Mouse (Mus musculus): ENCODE data around the gene Gtf3c6. TPM values are rescaled to one million over a fixed set of nuclear protein-coding genes. Genes with fewer than 3 reads are reported as not detected.
A peak's percentile ranks its signal among the peaks of the same experiment; 100 is the strongest.

Gtf3c6 gene
- total and polyA plus RNA-seq, 3 experiments, result 32.5 to 107 (median 32.7) TPM

DNA sequence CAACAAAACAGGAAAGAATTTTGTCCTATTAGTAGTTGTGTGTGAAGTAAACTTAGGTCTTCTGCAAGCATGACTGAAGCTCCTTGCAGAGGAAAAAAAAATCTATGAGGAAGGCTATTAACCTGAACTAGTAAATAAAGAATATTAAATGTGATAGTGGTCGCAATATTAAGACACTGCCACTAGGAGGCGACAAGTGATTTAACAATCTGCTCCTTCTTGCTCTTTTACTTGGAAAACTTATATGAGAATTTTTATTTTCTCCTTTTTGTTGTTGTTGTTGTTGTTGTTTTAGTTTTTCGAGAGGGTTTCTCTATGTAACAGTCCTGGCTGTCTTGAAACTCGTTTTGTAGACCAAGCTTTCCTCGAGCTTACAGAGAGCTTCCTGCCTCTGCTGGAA is 1.1 kb upstream of the Gtf3c6 start:
- Histone ChIP-seq H3K27ac (ENCODE audit: insufficient read depth, low read depth) (0 out of 2 replicates have a peak overlapping the region, but pooled peaks have one; percentile 38), H3K4me1 (ENCODE audit: control insufficient read depth in 1 of 2, insufficient read depth in 2 of 2) (peaks cover 8 to 28% of the 10 kb centered on the region in 2 experiments), H3K9ac (ENCODE audit: insufficient read depth, low read depth) (no peak overlapping the region), H3K9me3 (replicated peaks; ENCODE audit: low read length) (no peaks in the 10 kb centered on the region), H3K79me2 (replicated peaks; ENCODE audit: control insufficient read depth, extremely low read depth, insufficient read depth, poor library complexity, severe bottlenecking) (no peaks in the 10 kb centered on the region), H3K4me3 (replicated peaks in 1 of 3; ENCODE audit: low read depth in 2 of 3, low read length in 2 of 3, poor library complexity in 1 of 3) (no peak overlapping the region), H3K27me3 (replicated peaks) (no peaks in the 10 kb centered on the region), H3K4me2 (ENCODE audit: insufficient read depth, low read depth, poor library complexity, severe bottlenecking) (peak overlapping the region; percentile 63), H3K36me3 (replicated peaks in 1 of 2; ENCODE audit: control insufficient read depth in 1 of 2, insufficient read depth in 1 of 2, low read length in 1 of 2) (peaks cover 2 to 8% of the 10 kb centered on the region in 2 experiments)
- TF ChIP-seq JUN (IDR thresholded peaks at IDR 0.05; ENCODE audit: insufficient read depth, low read depth, low read length) (no peak), JUND (conservative IDR thresholded peaks at IDR 0.05; ENCODE audit: low read depth, low read length) (0 out of 2 replicates have a peak, but pooled peaks have one; percentile 4), GABPA (IDR thresholded peaks at IDR 0.05; ENCODE audit: insufficient replicate concordance, low read depth, low read length) (no peak), SMC3 (IDR thresholded peaks at IDR 0.05; ENCODE audit: low read depth, low read length) (peak; percentile 59), RCOR1 (conservative IDR thresholded peaks at IDR 0.05; ENCODE audit: low read depth, low read length) (no peak), USF1 (IDR thresholded peaks at IDR 0.05; ENCODE audit: low read depth, low read length) (no peak), RAD21 (IDR thresholded peaks at IDR 0.05; ENCODE audit: low read depth, low read length) (peak; percentile 83), CTCF (conservative IDR thresholded peaks at IDR 0.05 in 1 of 2, IDR thresholded peaks at IDR 0.05 in 1 of 2; ENCODE audit: low read depth in 2 of 2, low read length in 2 of 2) (peak; percentile 49 to 80; a peak in 3 of 4 replicates), MAX (IDR thresholded peaks at IDR 0.05; ENCODE audit: low read length) (no peak), ZKSCAN1 (IDR thresholded peaks at IDR 0.05; ENCODE audit: borderline replicate concordance, low read depth, low read length) (no peak)
- DNase-seq (ENCODE audit: extremely low read depth), result no peak
- in situ Hi-C loops (cut with MboI; ENCODE audit: low pct_ligation_motif_present, low pct_unique_long_range_greater_than_20kb, low sequenced_read_pairs) (loop anchor here (5.0 kb wide), 1 partner anchor 268 kb away; no protein-coding TSS in a partner anchor), dilution Hi-C loops (cut with MboI; ENCODE audit: extremely low pct_ligation_motif_present, extremely low pct_unique_long_range_greater_than_20kb, low sequenced_read_pairs) (no loop called here)

DNA sequence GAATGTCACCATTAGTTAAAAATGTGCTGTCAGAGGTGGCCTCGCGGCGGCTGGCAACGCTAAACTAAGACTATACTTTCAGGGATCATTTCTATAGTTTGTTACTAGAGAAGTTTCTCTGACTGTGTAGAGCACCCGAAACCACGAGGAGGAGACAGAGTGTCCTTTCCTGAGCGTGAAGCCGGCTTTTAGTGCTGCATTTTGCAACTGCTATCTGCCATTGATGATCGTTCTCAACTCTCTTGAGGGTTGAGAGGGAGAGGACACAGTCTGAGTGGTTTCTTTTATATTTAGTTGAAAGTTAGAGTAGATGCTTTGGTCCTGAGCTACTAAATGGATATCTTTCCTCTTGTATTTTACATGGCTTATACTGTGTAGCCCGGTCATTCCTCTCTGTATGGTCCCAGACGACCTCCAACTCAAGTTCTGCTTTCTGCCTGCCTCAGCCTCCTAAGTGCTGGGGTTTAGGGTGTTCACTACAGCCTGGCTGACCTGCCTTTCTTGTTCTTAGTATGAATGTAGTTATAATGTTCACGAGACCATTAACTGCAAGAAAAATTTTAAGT is 576 bp upstream of the Gtf3c6 start:
- no peaks in the 10 kb centered on the region for H3K9me3 ChIP-seq (replicated peaks; ENCODE audit: low read length)
- TF ChIP-seq CTCF (conservative IDR thresholded peaks at IDR 0.05 in 1 of 2, IDR thresholded peaks at IDR 0.05 in 1 of 2; ENCODE audit: low read depth in 2 of 2, low read length in 2 of 2) (peak in 1 of 2 experiments; percentile 18; a peak in 2 of 4 replicates), MAFK (IDR thresholded peaks at IDR 0.05; ENCODE audit: insufficient replicate concordance, low read length) (peak; percentile 84), MAX (IDR thresholded peaks at IDR 0.05; ENCODE audit: low read length) (peak; percentile 35; the same call in 1 of the 2 replicates), USF2 (conservative IDR thresholded peaks at IDR 0.05; ENCODE audit: low read depth, low read length) (0 out of 2 replicates have a peak, but pooled peaks have one; percentile 18), JUND (conservative IDR thresholded peaks at IDR 0.05; ENCODE audit: low read depth, low read length) (peak; percentile 83; the same call in 1 of the 2 replicates), ELF1 (IDR thresholded peaks at IDR 0.05; ENCODE audit: low read depth, low read length) (no peak), NELFE (IDR thresholded peaks at IDR 0.05; ENCODE audit: low read depth, low read length) (peak; percentile 100), POLR2AphosphoS2 (IDR thresholded peaks at IDR 0.05; ENCODE audit: low read depth, low read length) (peak; percentile 100), MXI1 (IDR thresholded peaks at IDR 0.05; ENCODE audit: low read depth, low read length) (no peak; the same call in 1 of the 2 replicates), HCFC1 (IDR thresholded peaks at IDR 0.05; ENCODE audit: low read depth, low read length) (peak; percentile 80), MEF2A (IDR thresholded peaks at IDR 0.05; ENCODE audit: borderline replicate concordance, low read depth, low read length) (peak; percentile 90; the same call in 1 of the 2 replicates), ZKSCAN1 (IDR thresholded peaks at IDR 0.05; ENCODE audit: borderline replicate concordance, low read depth, low read length) (no peak), UBTF (IDR thresholded peaks at IDR 0.05; ENCODE audit: low read depth, low read length) (peak; percentile 88; the same call in 1 of the 2 replicates), KAT2A (IDR thresholded peaks at IDR 0.05; ENCODE audit: insufficient replicate concordance, low read length) (peak; percentile 77; the same call in 1 of the 2 replicates), ZC3H11A (IDR thresholded peaks at IDR 0.05; ENCODE audit: low read depth, low read length) (peak; percentile 47; the same call in 1 of the 2 replicates), TCF12 (IDR thresholded peaks at IDR 0.05; ENCODE audit: low read depth, low read length) (peak; percentile 64), CHD1 (IDR thresholded peaks at IDR 0.05; ENCODE audit: low read depth, low read length) (no peak), PAX5 (IDR thresholded peaks at IDR 0.05; ENCODE audit: low read length) (no peak), EP300 (IDR thresholded peaks at IDR 0.05; ENCODE audit: low read length) (peak; percentile 54), CHD2 (IDR thresholded peaks at IDR 0.05; ENCODE audit: low read length) (peak; percentile 91), SMC3 (IDR thresholded peaks at IDR 0.05; ENCODE audit: low read depth, low read length) (peak; percentile 19; the same call in 1 of the 2 replicates), ETS1 (conservative IDR thresholded peaks at IDR 0.05; ENCODE audit: low read depth, low read length) (peak; percentile 98), JUN (IDR thresholded peaks at IDR 0.05; ENCODE audit: insufficient read depth, low read depth, low read length) (peak; percentile 60; the same call in 1 of the 2 replicates), NRF1 (IDR thresholded peaks at IDR 0.05; ENCODE audit: low read depth, low read length) (peak; percentile 60; the same call in 1 of the 2 replicates), BHLHE40 (IDR thresholded peaks at IDR 0.05; ENCODE audit: low read depth, low read length) (peak; percentile 94)

More for the DNA sequence above, 576 bp upstream of the Gtf3c6 start:
- no peaks in the 10 kb centered on the region for H3K79me2 ChIP-seq (replicated peaks; ENCODE audit: control insufficient read depth, extremely low read depth, insufficient read depth, poor library complexity, severe bottlenecking)
- peaks cover 8 to 28% of the 10 kb centered on the region in 2 experiments for H3K4me1 ChIP-seq (ENCODE audit: control insufficient read depth in 1 of 2, insufficient read depth in 2 of 2)
- peak; percentile 98 for DNase-seq (ENCODE audit: extremely low read depth)
- dilution Hi-C loops (cut with MboI; ENCODE audit: extremely low pct_ligation_motif_present, extremely low pct_unique_long_range_greater_than_20kb, low sequenced_read_pairs), result no loop called here
- H3K36me3 ChIP-seq (replicated peaks in 1 of 2; ENCODE audit: control insufficient read depth in 1 of 2, insufficient read depth in 1 of 2, low read length in 1 of 2), result peaks cover 6 to 12% of the 10 kb centered on the region in 2 experiments
- H3K4me2 ChIP-seq (ENCODE audit: insufficient read depth, low read depth, poor library complexity, severe bottlenecking), result no peak overlapping the region
- H3K9ac ChIP-seq (ENCODE audit: insufficient read depth, low read depth), result no peak overlapping the region
- H3K27ac ChIP-seq (ENCODE audit: insufficient read depth, low read depth), result peak overlapping the region; percentile 38
- no peaks in the 10 kb centered on the region for H3K27me3 ChIP-seq (replicated peaks)
- no peak overlapping the region for H3K4me3 ChIP-seq (replicated peaks in 1 of 3; ENCODE audit: low read depth in 2 of 3, low read length in 2 of 3, poor library complexity in 1 of 3)
- in situ Hi-C loops (cut with MboI; ENCODE audit: low pct_ligation_motif_present, low pct_unique_long_range_greater_than_20kb, low sequenced_read_pairs), result loop anchor here (5.0 kb wide), 1 partner anchor 269 kb away; no protein-coding TSS in a partner anchor

Measured in CH12.LX (cell line).